Mouse (Mus musculus) spleen, adult 2 months (tissue): ENCODE data around the gene M1ap.

Experiments used
- CTCF ChIP-seq: fragments of 200-500 bp; IDR thresholded peaks from 2 replicates; pipeline ENCODE4 v1.5.1; 2011; ENCODE audit warnings: mild to moderate bottlenecking, inconsistent platforms; ENCODE audit not compliant: insufficient read depth, insufficient read length, insufficient replicate concordance; ENCODE audit errors: extremely low read depth
- POLR2A ChIP-seq: fragments of 200-500 bp; IDR thresholded peaks from 2 replicates; pipeline ENCODE4 v1.6.1; 2011; ENCODE audit warnings: low read depth, low read length, inconsistent platforms

DNA sequence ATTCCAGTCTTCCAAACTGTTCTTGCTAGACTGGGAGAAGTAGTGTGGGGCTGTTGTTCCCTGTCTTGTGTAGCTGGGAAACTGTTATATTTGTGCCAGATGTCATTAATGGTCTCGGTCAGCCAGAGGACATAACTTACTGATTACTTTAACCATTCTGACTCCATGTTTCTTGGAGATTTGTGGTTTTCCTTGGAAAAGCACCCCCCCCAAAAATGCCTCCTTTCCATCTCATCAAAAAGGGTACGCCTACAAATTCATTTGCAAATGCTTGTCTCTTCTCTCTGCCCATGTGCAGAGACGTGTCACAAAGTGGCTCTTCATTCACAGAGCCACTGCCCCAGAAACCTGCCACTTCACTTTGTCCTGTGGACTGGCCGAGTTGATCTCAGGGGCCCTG lies 77.7 kb downstream of the M1ap start:
- TF ChIP-seq CTCF = no peak
- TF ChIP-seq POLR2A = no peak
